19 mouse cellular contexts compared by ENCODE assay signal in genomic region chr5:43846227-43846626, GRCm38 (mm10). TPM values are rescaled to one million over a fixed set of nuclear protein-coding genes. Genes with fewer than 3 reads are reported as not detected.
DNase-seq lines count a peak whose midpoint lies in the region; ATAC-seq and TF ChIP-seq lines count a peak whose summit lies in the region.
"Had no signal": no experiment of that assay in that cellular context is flagged by ENCODE, and none has a peak within 500 bp of the region (broad histone marks: within the 10 kb centered on the region; RNA-seq: fewer than 3 reads in every experiment).

No protein-coding gene starts in this region.

- no peaks in the 10 kb centered on the region for H3K27me3 ChIP-seq in heart, adult 2 months (ENCODE audit: control insufficient read depth, insufficient read depth, low read length)
- no peaks in the 10 kb centered on the region for H3K27me3 ChIP-seq in lung, embryonic 16.5 days (ENCODE audit: control insufficient read depth, insufficient read depth, low read depth, low read length)
- no peaks in the 10 kb centered on the region for H3K27me3 ChIP-seq in spleen, adult 2 months (ENCODE audit: control insufficient read depth, insufficient read depth, low read length)
- H3K27me3 ChIP-seq: hindbrain, embryonic 15.5 days; Patski had no signal

- no peak overlapping the region for H3K9ac ChIP-seq in heart, adult 2 months (ENCODE audit: low read depth, low read length)
- no peak overlapping the region for H3K9ac ChIP-seq in lung, embryonic 16.5 days (ENCODE audit: low read length)
- H3K9ac ChIP-seq: hindbrain, embryonic 15.5 days; liver, postnatal 0 days had no signal

- no peak for TF ChIP-seq EP300 in heart, adult 2 months (IDR thresholded peaks at IDR 0.05; ENCODE audit: insufficient read depth, low read depth, low read length)

- no peak for DNase-seq in heart, adult 2 months
- no peak for DNase-seq in heart, adult 18-20 months
- no peak for DNase-seq in lung, adult 2 months
- DNase-seq in spleen, adult 2 months (ENCODE audit: low read depth in 1 of 2, low spot score in 2 of 2), result no peak
- no peak for DNase-seq in spleen, postnatal 10 days (ENCODE audit: low spot score in 2 of 2)
- DNase-seq in adrenal gland, adult 2 months, result no peak
- DNase-seq: adrenal gland, postnatal 25 days; cerebellum, adult 8-10 months; kidney, adult 18-20 months; liver; liver, postnatal 0 days had no signal

- H3K4me3 ChIP-seq in heart, adult 2 months, result no peak overlapping the region
- no peak overlapping the region for H3K4me3 ChIP-seq in lung, embryonic 16.5 days (ENCODE audit: low read length)
- H3K4me3 ChIP-seq in lung, adult 2 months (replicated peaks; ENCODE audit: extremely low read depth, low read depth, low read length), result no peak overlapping the region
- H3K4me3 ChIP-seq in spleen, adult 2 months (ENCODE audit: extremely low read depth, insufficient read depth, insufficient read length), result no peak overlapping the region
- H3K4me3 ChIP-seq: hindbrain, embryonic 15.5 days had no signal

- TF ChIP-seq CTCF in heart, adult 2 months (IDR thresholded peaks at IDR 0.05), result no peak
- no peak for TF ChIP-seq CTCF in lung, adult 2 months (IDR thresholded peaks at IDR 0.05; ENCODE audit: insufficient read depth, low read length)
- TF ChIP-seq CTCF in spleen, adult 2 months (IDR thresholded peaks at IDR 0.05; ENCODE audit: extremely low read depth, insufficient read depth, insufficient read length, insufficient replicate concordance), result no peak

- H3K9me3 ChIP-seq in lung, embryonic 16.5 days (ENCODE audit: control insufficient read depth, low read length), result no peaks in the 10 kb centered on the region
- H3K9me3 ChIP-seq: hindbrain, embryonic 15.5 days had no signal

- H3K4me1 ChIP-seq in heart, adult 2 months (ENCODE audit: control insufficient read depth, insufficient read depth, low read length), result peaks cover 12% of the 10 kb centered on the region
- no peaks in the 10 kb centered on the region; the same call in 1 of the 2 replicates for H3K4me1 ChIP-seq in lung, embryonic 16.5 days (replicated peaks; ENCODE audit: control insufficient read depth, insufficient read depth, low read length)
- H3K4me1 ChIP-seq in lung, adult 2 months (ENCODE audit: control insufficient read depth, insufficient read depth, low read length), result peaks cover 6% of the 10 kb centered on the region; the same call in 1 of the 2 replicates
- peaks cover 22% of the 10 kb centered on the region for H3K4me1 ChIP-seq in spleen, adult 2 months (ENCODE audit: control insufficient read depth, insufficient read depth, insufficient read length)
- H3K4me1 ChIP-seq: hindbrain, embryonic 15.5 days had no signal

- WGBS in heart, adult 2 months, result 13% methylated on average over 2 of the region's 2 CpGs
- 29% methylated on average over 2 of the region's 2 CpGs for WGBS in lung, embryonic 16.5 days
- 45% methylated on average over 2 of the region's 2 CpGs for WGBS in lung, adult 2 months
- WGBS in spleen, adult 2 months, result 78% methylated on average over 2 of the region's 2 CpGs

- no peaks in the 10 kb centered on the region; the same call in 1 of the 2 replicates for H3K36me3 ChIP-seq in heart, adult 2 months (ENCODE audit: control insufficient read depth, insufficient read depth, low read length)
- H3K36me3 ChIP-seq in lung, embryonic 16.5 days (ENCODE audit: control insufficient read depth, insufficient read depth, low read length), result no peaks in the 10 kb centered on the region
- no peaks in the 10 kb centered on the region for H3K36me3 ChIP-seq in spleen, adult 2 months (ENCODE audit: control insufficient read depth, insufficient read depth, low read length)
- H3K36me3 ChIP-seq: hindbrain, embryonic 15.5 days had no signal

- intact Hi-C loops in heart, adult 2 months (cut with DNase I), result no loop called here

- peak overlapping the region; percentile 70; the same call in 1 of the 2 replicates for H3K27ac ChIP-seq in heart, adult 2 months
- no peak overlapping the region for H3K27ac ChIP-seq in lung, embryonic 16.5 days (ENCODE audit: low read length)
- peak overlapping the region; percentile 69 for H3K27ac ChIP-seq in spleen, adult 2 months (ENCODE audit: insufficient read depth, low read length)
- H3K27ac ChIP-seq: hindbrain, embryonic 15.5 days; stomach, postnatal 0 days had no signal

- no peak for TF ChIP-seq POLR2A in heart, adult 2 months (IDR thresholded peaks at IDR 0.05; ENCODE audit: insufficient read depth, low read depth, low read length)
- no peak for TF ChIP-seq POLR2A in lung, adult 2 months (IDR thresholded peaks at IDR 0.05; ENCODE audit: borderline replicate concordance, extremely low read depth, low read depth, low read length)
- TF ChIP-seq POLR2A in spleen, adult 2 months (IDR thresholded peaks at IDR 0.05; ENCODE audit: low read depth, low read length), result no peak

- H3K4me2 ChIP-seq in lung, embryonic 16.5 days (ENCODE audit: low read depth, low read length), result no peak overlapping the region
- H3K4me2 ChIP-seq: hindbrain, embryonic 15.5 days had no signal

- ATAC-seq in lung, embryonic 16.5 days (ENCODE audit: low read depth), result 0 out of 2 replicates have a peak, but pooled peaks have one; percentile 24
- ATAC-seq: activated CD4-positive, CD25-positive, alpha-beta regulatory T cell, adult 4 months; liver, postnatal 0 days; Patski had no signal

- no peaks in the 10 kb centered on the region for H3K79me2 ChIP-seq in heart, adult 2 months (replicated peaks; ENCODE audit: control insufficient read depth, insufficient read depth, low read length)

RNA-seq across cellular contexts. Expression of gene Cd38, which starts 22.1 kb away (rescaled TPM):
- 1 to 10 TPM; 7.3 to 7.5 TPM for total RNA-seq in heart, adult 2 months (2021)
- polyA plus RNA-seq in heart, adult 2 months (2012; rRNA removed), result 8.6 and 22.0 TPM in 2 replicates
- total RNA-seq in heart, adult 18-20 months (2021), result 1 to 10 TPM; 5.8 to 6.3 TPM
- polyA plus RNA-seq in lung, embryonic 16.5 days (2015; fragmentation: Nextera tagmentation; extraction: Ambion mirVana), result 30.2 and 31.6 TPM in 2 replicates
- polyA plus RNA-seq in lung, adult 2 months (2012; rRNA removed), result 20.9 and 22.2 TPM in 2 replicates
- polyA plus RNA-seq in spleen, adult 2 months (2012; rRNA removed), result 37.3 and 38.9 TPM in 2 replicates
- total RNA-seq in adrenal gland, adult 2 months (2021), result 10 to 100 TPM; 11.5 to 15.1 TPM
- polyA plus RNA-seq in adrenal gland, adult 2 months (2012; rRNA removed), result 5.3 and 5.9 TPM in 2 replicates

RNA-seq across cellular contexts. Expression of gene Fbxl5, which starts 24.8 kb away (rescaled TPM):
- total RNA-seq in heart, adult 2 months (2021), result 10 to 100 TPM; 32.6 to 39.0 TPM
- polyA plus RNA-seq in heart, adult 2 months (2012; rRNA removed), result 20.1 and 32.0 TPM in 2 replicates
- total RNA-seq in heart, adult 18-20 months (2021), result 10 to 100 TPM; 39.0 to 42.3 TPM
- polyA plus RNA-seq in lung, embryonic 16.5 days (2015; fragmentation: Nextera tagmentation; extraction: Ambion mirVana), result 72.5 and 73.5 TPM in 2 replicates
- polyA plus RNA-seq in lung, adult 2 months (2012; rRNA removed), result 20.3 and 31.4 TPM in 2 replicates
- 13.0 and 13.9 TPM in 2 replicates for polyA plus RNA-seq in spleen, adult 2 months (2012; rRNA removed)
- 10 to 100 TPM; 59.4 to 70.5 TPM for total RNA-seq in adrenal gland, adult 2 months (2021)
- 12.6 and 17.6 TPM in 2 replicates for polyA plus RNA-seq in adrenal gland, adult 2 months (2012; rRNA removed)

RNA-seq across cellular contexts. Expression of gene Bst1, which starts 27.5 kb away (rescaled TPM):
- total RNA-seq in heart, adult 2 months (2021), result 1 to 10 TPM; 1.6 to 3.3 TPM
- polyA plus RNA-seq in heart, adult 2 months (2012; rRNA removed), result 1.3 and 1.7 TPM in 2 replicates
- 1 to 10 TPM; 1.9 to 4.2 TPM for total RNA-seq in heart, adult 18-20 months (2021)
- 2.0 and 2.6 TPM in 2 replicates for polyA plus RNA-seq in lung, embryonic 16.5 days (2015; fragmentation: Nextera tagmentation; extraction: Ambion mirVana)
- 8.4 and 8.8 TPM in 2 replicates for polyA plus RNA-seq in lung, adult 2 months (2012; rRNA removed)
- 5.6 and 8.4 TPM in 2 replicates for polyA plus RNA-seq in spleen, adult 2 months (2012; rRNA removed)
- total RNA-seq in adrenal gland, adult 2 months (2021), result 1 to 10 TPM; 2.1 to 3.1 TPM
- 0.38 and 0.54 TPM in 2 replicates for polyA plus RNA-seq in adrenal gland, adult 2 months (2012; rRNA removed)
- total RNA-seq: gastrocnemius, adult 8-10 months; left cerebral cortex, postnatal 36 days had no signal
- polyA plus RNA-seq: neural tube, embryonic 11.5 days had no signal
